Mouse (Mus musculus) megakaryocyte progenitor cell, adult 5-6 weeks (primary cell): ENCODE results near the gene Trim25. TPM values are rescaled to one million over a fixed set of nuclear protein-coding genes. Genes with fewer than 3 reads are reported as not detected.

ENCODE experiments used
- ATAC-seq: replicated peaks from 2 replicates; pipeline ENCODE4 v1.8.0; 2016; ENCODE audit warnings: mild to moderate bottlenecking, moderate TSS enrichment, inconsistent platforms; ENCODE audit not compliant: poor library complexity
- total RNA-seq, 2 experiments: library from RNA; stranded (forward) in 1 of 2; stranded (reverse) in 1 of 2; fragments of 157-497, 149-512 nt in 1 of 2; fragments of 200-1000 nt in 1 of 2; gene quantifications; 2 replicates each; pipeline versions ENCODE4 v1.2.3 to v1.2.4; 2015 to 2017

Gene Trim25
- total RNA-seq, 2 experiments from 2014 or later: 16.7 to 28.2 TPM

GRCm38 (mm10) chr11:89060423-89061089, 61.4 kb downstream of the Trim25 start:
- peak; percentile 81 for ATAC-seq

GRCm38 (mm10) chr11:89061362-89061761, 62.2 kb downstream of the Trim25 start:
- ATAC-seq: no peak

GRCm38 (mm10) chr11:89064312-89064711, 65.1 kb downstream of the Trim25 start:
- peak; percentile 44 for ATAC-seq

- ATAC-seq: 0 out of 2 replicates have a peak, but pooled peaks have one; percentile 16
These were observed 66.1 kb downstream of the Trim25 start for GRCm38 (mm10) chr11:89065297-89065696.

GRCm38 (mm10) chr11:89066126-89066525, 67.0 kb downstream of the Trim25 start:
- ATAC-seq: no peak

GRCm38 (mm10) chr11:89066750-89067149, 67.6 kb downstream of the Trim25 start, which contains the start of gene Dgke:
Gene Dgke, minus strand, starts transcription at chr11:89066850.
- no peak for ATAC-seq

GRCm38 (mm10) chr11:89067301-89067822, 68.2 kb downstream of the Trim25 start:
- ATAC-seq: no peak

GRCm38 (mm10) chr11:89067871-89068490, 68.8 kb downstream of the Trim25 start:
- ATAC-seq: no peak

GRCm38 (mm10) chr11:89068649-89069048, 69.5 kb downstream of the Trim25 start:
- ATAC-seq: no peak

GRCm38 (mm10) chr11:89069303-89069702, 70.1 kb downstream of the Trim25 start:
- ATAC-seq: peak; percentile 83

Other genes with a start within 250 kb of the Trim25 start
- gene Akap1, start 134.8 kb upstream of the Trim25 start, total RNA-seq (2015): 8.9 and 9.5 TPM in 2 replicates
- 22.4 and 24.0 TPM in 2 replicates for gene Akap1, start 134.8 kb upstream of the Trim25 start, total RNA-seq (2017)
- gene Scpep1, start 43.9 kb upstream of the Trim25 start, total RNA-seq (2015): 25.0 and 25.4 TPM in 2 replicates
- gene Scpep1, start 43.9 kb upstream of the Trim25 start, total RNA-seq (2017): 13.8 and 15.0 TPM in 2 replicates
- not detected in 2 replicates for gene Elobl, start 32.4 kb upstream of the Trim25 start, total RNA-seq (2015)
- gene Elobl, start 32.4 kb upstream of the Trim25 start, total RNA-seq (2017): not detected in 2 replicates
- 7.6 and 10.1 TPM in 2 replicates for gene Coil, start 29.1 kb upstream of the Trim25 start, total RNA-seq (2015)
- gene Coil, start 29.1 kb upstream of the Trim25 start, total RNA-seq (2017): 11.2 and 11.7 TPM in 2 replicates
- gene Dgke, start 67.5 kb downstream of the Trim25 start, total RNA-seq (2015): 2.6 and 3.6 TPM in 2 replicates
- 4.6 and 6.2 TPM in 2 replicates for gene Dgke, start 67.5 kb downstream of the Trim25 start, total RNA-seq (2017)
- gene Gm525, start 74.5 kb downstream of the Trim25 start, total RNA-seq (2015): not detected in 2 replicates
- not detected in 2 replicates for gene Gm525, start 74.5 kb downstream of the Trim25 start, total RNA-seq (2017)